Mouse (Mus musculus) T-cell, adult 2 months (primary cell): ENCODE results near the gene Adamts4.

ENCODE experiments used
- DNase-seq: peaks from one replicate; pipeline ENCODE4 v3.0.0; 2022; ENCODE audit warnings: low spot score

Adamts4 gene

DNA sequence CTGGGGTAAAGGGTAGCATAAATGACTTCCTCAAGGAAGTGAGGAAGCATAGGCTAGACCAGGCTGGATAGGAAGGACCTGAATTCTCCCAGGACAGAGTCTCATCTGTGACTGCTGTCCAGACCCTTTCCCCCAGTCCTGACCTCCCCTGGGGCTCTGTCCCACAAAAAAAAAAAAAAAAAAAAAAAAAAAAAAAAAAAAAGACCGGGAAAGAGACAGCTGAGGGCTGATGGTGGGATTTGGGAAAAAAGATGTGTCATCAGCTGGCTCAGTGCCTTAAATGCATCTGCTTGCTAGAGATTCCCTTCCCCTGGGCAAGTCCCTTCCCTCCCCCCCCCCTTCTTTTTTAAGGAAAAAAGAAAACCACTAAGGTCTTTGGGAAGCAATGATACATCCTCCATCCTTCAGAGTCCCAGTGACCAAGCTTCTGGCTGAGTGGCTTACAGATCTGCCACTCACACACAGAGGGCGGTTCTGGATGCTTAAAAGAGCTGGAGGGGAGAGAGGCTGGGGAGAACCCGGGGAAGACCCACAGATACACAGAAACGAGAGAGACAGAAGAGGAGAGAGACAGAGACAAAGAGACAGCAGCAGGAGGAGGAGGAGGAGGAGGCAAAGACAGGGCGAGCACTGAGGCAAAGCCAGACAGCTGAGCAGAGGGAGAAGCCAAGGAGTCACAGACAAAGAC is at the start of gene Adamts4:
Gene Adamts4 (plus strand): TSS at position 509 of the 688 bp plus-strand sequence.
- no peak for DNase-seq

DNA sequence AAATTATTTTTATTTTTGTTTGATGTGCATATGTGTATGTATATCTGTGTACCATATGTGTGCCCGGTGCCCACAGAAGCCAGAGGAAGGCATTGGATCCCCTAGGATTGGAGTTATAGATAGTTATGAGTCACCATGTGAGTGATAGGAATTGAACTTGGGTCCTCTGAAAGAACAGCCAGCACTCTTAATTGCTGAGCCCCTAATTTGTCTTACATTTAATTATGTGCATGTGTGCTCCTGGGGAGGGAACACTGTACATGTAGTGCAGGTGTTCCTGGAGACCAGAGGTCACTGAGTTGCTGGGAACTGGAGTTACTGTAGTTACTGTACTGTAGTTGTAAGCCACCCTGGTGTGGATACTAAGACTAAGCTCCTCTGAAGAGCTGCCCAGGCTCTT is 49.5 kb upstream of the Adamts4 start:
- no peak for DNase-seq

DNA sequence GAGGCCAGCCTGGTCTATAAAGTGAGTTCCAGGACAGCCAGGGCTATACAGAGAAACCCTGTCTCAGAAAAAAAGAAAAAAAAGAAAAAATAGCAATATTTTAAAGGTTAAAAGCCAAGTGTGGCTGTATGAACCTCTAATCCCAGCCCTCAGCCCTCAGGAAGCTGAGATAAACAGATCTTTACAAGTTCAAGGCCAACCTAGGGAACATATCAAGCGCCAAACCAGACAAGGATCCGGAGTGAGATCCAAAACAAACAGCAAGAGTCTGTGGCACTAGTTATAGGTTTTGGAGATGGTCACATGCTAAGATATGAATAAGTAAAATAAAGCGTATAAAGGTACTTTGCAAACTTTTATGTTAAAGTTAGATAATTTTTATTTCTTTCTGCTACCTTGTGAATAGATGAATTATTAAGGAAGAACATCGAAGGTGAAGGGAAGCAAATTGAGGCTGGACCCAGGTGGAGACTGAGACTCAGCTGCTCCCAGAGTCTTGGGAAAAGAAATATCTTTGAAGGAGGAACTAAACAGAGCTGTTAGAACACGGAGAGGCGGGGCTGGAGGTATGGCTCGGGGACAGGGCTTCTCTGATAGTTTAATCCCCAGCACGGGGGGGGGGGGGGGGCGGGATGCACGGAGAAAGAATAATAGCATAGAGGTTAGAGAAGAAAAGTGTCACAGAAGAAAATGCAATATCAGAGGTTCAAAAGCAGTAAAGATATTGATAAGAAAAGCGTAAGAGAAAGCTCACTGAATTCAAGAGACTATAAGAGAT is 46.6 kb upstream of the Adamts4 start:
- no peak for DNase-seq

DNA sequence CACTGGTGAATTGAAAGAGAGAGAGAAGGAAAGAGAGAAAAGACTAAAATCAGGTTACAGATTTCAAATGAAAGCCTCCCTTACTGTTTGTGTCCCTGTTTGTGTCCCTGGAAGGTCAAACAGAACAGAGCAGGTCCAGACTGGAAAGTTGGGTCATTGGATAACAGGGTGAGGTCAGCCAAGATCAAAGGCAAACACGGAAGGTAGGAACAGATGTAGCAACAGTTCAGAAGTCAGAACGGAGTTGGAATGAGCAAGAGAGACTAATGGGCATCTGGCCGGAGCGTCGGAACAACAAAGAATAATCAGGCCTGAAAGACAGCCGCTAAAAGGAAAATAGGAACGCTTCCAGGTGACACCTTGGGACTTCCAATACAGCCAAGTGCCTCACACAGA is 46.0 kb upstream of the Adamts4 start:
- DNase-seq: no peak

DNA sequence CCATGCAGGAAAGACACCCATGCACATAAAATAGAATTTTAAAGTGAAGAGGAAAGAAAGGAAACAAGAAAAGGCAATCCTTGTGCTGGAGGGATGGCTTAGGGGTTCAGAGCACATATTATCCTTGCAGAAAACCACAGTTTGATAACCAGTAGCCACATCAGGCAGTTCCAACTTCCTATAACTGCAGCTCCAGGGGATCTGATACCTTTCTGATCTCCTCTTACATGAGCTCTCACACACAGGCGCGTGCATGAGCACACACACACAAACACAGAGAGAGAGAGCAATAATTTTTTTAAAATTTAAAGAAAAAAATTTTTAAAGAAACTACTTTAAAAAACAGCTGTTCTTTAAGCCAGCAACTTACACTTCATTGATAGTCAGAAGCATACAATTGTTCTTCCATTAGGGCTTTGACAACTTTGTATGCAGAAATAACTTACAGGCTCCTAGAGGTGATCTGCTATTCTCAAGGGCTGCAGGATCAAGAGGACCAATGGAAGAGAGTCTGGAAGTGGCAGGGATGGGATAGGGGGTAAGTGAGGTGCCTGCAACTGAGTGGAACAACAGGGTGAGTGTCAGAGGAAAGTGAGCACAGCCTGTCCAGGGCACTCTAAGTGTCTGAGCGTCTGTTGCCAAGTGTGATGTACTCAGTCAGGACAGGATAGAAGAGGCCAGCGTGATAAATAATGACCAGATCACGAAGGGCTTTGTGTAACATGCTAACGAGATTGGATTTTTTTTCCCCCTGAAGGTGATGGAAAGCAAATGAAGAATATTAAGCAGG is 44.3 kb upstream of the Adamts4 start:
- no peak for DNase-seq

DNA sequence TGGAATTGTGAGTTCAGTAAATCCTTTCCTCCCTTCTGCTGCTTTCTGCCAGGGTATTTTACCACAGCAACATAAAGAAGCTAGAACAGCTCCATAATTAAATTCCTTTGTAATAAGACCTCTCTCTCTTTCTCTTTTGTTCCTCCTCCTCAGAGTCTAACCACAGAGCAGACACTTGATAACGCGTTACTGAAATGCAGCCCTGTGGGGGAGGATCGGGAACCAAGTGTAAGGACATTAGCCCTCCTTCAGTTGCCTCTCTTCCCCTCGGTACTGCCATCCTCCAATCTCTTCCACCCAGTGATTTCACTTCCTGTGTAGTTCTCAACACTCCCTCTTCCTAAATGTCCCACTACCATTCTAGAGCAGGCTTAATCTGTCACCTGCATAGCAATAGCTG is 40.8 kb upstream of the Adamts4 start:
- no peak for DNase-seq

DNA sequence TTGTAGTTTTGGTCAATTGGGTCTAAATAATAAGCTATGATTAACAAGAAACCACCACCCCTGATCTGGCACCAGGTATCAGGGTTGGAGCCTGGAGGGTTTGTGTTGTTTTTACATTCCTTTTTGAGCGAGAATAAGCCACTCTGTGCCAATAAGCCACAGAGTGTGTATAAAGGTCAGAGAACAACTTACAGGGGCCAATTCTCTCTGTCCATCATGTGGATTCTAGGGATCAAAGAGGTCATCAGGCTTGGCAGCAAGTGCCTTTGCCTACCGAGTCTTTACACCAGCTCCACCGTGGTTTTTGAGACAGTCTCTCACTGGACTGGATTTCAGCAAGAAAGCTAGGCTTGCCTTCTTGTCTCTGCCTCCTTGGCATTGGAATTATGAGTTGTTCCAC is 37.4 kb upstream of the Adamts4 start:
- no peak for DNase-seq

DNA sequence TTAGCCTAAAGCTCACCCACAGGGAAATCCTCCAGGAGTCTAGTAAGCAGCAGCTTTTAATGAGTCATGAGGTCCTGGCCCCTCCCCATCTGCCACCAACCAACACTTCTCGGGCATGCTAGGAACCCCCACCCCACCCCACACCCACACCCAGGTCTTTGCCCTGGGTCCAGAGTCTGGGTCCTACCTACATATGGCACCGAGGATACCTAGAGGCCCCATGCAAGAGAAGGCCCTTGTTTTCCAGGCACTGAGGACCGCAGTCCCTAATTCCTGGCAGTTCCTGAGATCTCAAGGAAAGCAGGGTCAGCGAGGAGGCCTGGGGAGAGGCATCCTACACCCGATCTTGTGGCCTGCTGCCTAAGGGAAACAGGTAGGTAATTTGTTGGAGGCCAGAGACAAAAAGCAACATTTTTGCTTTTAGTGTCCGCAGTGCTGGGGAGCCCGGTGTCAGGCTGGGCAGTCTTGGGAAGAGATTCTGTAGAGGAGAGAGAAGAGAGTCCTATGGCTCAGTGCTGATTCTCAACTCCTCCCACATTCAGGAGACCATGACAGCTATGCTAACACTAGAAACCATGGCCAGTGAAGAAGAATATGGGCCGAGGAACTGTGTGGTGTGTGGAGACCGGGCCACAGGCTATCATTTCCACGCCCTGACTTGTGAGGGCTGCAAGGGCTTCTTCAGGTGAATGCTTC is 36.3 kb upstream of the Adamts4 start, which contains the start of gene Nr1i3:
Gene Nr1i3 (plus strand): TSS at position 170 of the 696 bp plus-strand sequence.
- DNase-seq: no peak

DNA sequence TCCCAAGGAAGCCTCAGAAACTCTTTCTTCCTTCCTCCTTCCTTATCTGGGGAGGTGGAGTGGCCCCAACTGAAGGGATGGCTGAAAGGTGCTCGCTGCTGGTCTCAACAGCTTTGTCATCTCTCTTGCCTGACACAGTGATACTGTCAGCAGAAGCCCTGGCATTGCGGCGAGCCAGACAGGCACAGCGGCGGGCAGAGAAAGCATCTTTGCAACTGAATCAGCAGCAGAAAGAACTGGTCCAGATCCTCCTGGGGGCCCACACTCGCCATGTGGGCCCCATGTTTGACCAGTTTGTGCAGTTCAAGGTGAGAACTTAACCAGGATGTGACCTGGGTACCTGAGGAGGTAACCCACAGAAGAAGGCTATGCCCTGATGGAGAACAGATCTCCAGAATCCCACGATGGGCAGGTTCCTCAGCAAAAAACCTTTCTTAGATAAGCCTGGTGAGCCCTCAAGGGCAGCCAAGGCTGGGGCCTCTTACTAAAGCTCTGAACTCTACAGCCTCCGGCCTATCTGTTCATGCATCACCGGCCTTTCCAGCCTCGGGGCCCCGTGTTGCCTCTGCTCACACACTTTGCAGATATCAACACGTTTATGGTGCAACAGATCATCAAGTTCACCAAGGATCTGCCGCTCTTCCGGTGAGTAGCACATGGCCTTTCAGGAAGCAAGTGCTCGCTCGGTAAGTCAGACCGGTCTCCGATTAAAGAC is 33.8 kb upstream of the Adamts4 start:
- no peak for DNase-seq

DNA sequence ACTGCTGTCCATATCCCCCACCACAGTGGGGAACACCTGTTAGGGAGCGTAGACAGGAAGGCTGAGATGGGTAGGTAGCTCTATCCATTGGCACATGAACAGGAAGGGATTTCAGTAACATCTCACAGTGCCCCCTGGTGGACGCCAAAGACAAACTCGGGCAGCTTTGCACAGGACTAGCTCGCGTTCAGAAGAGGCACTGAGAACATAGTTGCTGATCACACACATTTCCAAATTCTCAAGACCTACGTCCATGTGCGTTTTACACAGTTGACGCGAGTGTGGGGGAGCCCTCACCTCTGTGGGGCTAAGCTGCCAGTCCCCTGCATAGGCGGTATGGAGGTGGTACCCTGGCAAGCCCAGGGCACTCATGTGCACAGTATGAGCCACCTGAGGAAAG is 29.4 kb upstream of the Adamts4 start:
- peak; percentile 77 for DNase-seq

DNA sequence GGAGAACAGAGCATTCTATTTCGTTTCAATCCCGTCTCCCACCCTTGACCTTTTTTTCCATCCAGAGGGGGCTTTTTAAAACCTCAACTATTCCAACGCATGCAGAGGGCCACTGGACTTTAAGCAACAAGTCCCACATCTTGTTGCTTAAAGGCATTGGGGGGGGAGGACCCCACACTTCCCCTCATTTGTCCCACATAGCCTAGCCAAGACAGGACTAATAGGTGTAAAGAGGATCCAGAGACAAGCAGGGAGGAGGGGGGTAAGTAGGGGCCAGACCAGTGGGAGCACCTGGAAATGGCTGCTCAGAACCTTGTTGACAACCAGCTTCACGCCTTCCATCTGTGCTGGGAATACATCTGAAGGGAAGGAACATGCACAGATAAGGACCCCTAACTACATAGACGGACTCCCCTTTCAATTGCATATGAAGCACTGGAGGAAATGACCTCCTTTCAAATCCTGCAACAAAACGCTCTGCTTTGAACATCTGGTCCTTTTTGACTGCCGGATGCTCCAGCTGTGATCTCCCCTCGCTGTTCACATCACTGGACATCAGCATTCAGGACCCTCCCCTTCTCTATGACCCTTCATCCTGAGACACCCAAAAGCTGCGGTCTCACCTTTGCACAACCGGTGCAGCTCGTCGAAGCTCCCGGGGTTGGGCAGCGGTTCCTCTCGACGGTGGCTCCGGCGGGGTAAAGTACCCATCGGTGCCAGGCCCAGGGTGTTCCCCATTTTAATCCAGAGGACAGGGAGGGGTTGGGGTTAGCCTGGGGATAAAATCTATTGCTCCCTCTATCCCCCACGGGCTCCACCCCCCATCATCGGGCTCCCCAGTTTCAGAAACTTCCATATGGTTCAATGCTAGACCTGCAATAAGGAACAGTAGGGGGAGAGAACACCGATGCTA is 28.7 kb upstream of the Adamts4 start:
- no peak for DNase-seq

DNA sequence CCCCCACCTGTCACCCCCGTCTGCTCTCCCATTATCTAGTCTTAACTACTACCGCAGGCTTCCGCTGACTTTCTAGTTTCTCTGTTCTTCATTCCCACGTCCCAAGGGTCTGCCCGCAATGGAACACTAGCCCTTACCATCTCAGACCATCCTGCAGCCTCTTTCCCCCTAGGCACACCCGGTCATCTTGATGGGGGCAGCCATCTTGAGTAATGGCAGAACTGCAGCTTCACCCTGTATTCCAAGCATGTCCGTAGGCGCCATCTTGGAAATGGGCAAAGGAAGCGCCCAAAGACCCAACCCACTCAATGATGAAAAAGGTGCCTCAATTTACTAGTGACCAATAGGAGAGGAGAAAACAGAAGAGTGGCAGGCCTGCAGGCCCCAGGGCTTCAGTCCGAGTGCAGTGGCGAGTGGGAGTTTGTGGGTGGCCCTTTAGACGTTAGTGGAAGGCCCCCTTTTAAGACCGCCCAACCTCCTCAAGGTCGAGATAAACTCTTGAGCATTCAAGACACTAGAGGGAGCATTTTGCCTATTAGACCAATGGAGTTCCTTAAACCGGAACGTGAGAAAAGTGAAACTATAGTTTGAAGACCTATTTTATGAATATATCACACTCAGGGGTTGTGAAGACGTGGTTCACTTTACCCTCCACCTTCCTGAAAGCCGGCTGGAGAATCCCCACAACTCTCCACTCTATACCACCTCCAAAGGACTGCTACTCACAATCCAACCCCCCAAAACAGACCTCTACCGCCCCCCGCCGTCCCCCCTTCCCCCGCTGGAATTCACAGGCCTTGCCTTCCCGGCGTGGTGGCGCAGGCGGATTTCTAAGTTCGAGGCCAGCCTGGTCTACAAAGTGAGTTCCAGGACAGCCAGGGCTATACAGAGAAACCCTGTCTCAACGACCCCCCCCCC is 27.7 kb upstream of the Adamts4 start, which contains the start of gene Tomm40l:
Gene Tomm40l (minus strand): TSS at position 277 of the 918 bp plus-strand sequence.
- DNase-seq: peak; percentile 97

DNA sequence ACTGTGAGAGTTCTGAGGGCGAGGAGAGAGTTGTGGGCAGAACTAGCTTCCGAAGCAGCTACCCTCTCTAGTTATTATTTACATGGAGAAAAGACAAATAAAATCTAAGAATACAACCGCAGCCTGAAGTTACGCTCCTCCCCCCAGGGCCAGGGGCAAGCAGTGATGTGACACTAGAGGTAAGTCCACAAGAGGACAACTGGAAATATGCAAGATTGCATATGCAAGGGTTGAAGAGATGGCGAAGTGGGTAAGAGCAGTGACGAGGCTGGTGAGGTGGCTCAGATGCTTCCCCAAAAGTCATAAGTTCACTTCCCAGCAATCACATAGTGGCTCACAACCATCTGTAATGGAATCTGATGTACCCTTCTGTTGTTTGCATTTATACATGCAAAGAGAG is 27.1 kb upstream of the Adamts4 start:
- DNase-seq: no peak

DNA sequence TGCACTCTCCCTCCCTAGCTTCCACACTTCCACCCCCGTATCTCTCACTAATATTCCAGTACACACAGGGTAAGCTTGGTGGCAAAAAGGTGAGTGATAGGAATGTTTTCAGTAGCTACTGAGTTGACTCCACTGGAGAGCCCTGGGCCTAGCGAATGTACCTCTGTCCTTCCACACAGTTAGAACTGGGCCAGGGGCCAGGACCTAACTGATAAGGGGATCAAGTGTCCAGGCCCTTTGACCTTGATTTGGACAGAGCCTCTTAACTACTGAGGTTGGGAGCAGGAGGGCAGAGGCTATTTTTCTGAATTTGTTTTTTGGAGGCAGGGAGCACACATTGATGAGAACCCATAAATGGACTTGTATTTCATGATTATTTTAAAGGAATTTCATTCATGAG is 26.4 kb upstream of the Adamts4 start:
- DNase-seq: no peak

DNA sequence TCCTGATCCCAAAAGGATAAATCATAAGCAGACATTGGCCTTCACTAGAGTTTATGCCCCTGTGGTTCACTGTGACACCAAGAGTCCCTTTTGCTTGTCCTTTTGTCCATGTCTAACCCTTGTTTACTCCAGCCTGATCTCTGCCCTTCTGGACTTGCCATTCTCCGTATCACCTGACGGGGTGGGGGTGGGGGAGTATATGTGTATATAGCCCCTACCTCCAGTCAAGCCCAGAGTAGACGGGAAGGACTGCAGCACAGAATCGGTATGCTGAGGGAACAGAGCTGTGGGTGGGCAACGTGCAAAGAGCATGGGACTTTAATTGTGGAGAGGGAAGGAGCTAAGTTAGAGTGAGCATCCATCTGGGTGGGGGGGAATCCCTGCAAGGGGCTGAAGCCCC is 25.4 kb upstream of the Adamts4 start, which contains the start of gene Apoa2:
Gene Apoa2 (plus strand): TSS at position 198 of the 400 bp plus-strand sequence.
- no peak for DNase-seq

DNA sequence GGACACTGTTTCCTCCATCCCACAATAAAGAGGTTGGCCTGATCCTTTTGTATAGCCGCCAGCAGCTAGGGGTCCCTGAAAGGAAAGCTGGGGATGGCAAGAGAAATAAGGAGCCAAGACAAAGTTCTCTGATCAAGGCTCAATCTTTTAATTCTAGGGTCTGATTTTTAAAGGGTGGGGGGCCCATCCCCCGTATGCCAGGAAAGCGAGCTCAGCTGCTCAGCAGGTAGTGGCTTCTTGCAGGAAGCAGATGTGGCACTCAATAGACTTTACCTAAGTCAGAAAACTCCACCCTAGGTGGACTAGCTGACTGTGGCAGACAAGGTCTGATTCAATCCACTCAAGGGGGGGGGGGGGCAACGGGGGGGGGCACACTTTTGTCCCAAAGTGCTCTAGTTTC is 23.4 kb upstream of the Adamts4 start:
- DNase-seq: no peak

DNA sequence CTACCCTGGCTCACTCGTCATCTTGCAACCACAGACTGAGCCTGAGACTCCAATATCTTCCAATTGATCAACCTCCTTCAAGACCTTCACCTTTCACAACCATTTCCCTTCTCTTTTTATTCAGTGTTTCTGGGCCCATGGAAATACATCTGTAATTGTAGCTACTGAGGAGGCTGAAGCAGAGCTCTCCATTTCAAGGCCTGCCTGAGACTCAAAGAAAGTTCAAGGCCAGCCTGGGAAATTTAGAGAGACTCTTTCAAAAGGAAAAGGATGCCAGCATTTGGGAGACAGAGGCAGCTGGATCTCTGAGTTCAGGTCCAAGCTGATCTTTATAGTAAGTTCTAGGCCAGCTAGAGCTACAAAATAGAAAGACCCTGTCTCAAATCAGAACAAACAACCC is 22.3 kb upstream of the Adamts4 start:
- DNase-seq: no peak

DNA sequence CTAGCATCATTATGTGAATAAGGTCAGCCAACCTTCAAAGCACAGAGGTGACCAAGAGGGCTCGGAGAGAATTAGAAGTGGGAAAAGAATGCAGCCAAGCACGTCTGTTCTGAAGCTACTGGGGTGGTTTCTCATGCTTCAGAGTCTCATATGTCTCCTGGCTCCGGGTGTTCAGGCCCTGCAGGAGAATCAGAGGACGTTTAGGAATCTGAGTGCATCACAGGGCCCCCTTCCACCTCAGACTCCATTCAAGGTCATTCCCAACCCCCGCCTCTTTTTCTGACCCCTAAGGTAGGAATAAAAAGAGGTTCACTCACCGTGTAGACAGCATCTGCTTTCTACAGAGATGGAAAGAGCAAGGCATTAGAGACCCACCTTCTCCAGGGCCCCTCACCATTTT is 20.5 kb upstream of the Adamts4 start:
- no peak for DNase-seq

DNA sequence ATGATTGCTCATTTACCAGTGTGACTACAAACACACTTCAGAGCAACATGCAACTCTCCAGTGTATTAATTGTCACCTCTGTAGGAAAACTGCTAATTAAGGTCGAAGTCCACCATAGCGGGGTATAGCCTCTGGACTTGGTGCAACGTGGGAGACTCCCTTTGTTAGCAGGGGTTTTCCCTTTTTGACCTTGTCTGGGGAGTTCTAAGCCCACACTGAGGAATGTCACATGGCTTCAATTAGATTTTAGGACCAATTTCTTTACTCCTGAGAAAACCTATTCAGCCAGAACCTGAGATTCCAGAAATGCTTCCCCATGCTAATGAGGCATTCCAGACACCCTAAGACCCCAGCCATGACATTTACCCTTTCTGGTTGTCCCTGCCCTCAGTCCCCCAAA is 20.0 kb upstream of the Adamts4 start:
- DNase-seq: no peak
